Mouse (Mus musculus): ENCODE measurements at regions not wholly inside any gene's neighbourhood (a gene's known extent, or its start where the extent isn't known, plus 50 kb on each side); places are given as distances from the start of the nearest gene placed in this dataset.

DNA sequence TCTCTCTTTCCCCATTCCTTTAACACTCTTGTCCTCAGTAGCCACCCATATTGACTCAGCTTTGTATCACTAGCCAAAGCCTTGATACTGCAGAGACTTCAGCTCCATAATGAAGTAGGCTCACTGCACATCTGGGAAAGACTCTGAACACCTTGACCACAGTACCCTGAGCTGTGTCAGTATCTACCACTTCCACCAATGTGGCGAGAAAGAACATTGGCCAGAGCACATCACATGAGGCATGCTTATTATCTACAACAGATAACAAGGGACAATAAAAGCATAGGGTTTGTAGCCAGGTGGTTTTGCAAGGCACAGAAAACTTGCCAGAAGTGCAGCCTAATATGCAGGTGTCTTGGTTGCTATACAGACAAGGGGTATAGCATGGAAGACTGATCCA is 414.0 kb upstream of the Smarca2 start:
- H3K36me3 ChIP-seq (ENCODE audit: insufficient read depth, low read length) = no peaks in the 10 kb centered on the region
- WGBS = 80% methylated on average over 1 of the region's 1 CpGs
- no peak overlapping the region for H3K4me3 ChIP-seq (ENCODE audit: low read length)
- no peaks in the 10 kb centered on the region for H3K9me3 ChIP-seq (ENCODE audit: low read length)
- no peaks in the 10 kb centered on the region for H3K27me3 ChIP-seq (ENCODE audit: insufficient read depth, low read length)
- no peaks in the 10 kb centered on the region for H3K4me1 ChIP-seq (ENCODE audit: insufficient read depth, low read length)
- H3K27ac ChIP-seq = no peak overlapping the region
- ATAC-seq (no peak), DNase-seq (ENCODE audit: low spot score) (no peak)
- TF ChIP-seq CTCF (IDR thresholded peaks at IDR 0.05; ENCODE audit: low read depth) = no peak
- H3K9ac ChIP-seq (replicated peaks; ENCODE audit: low read length) = no peak overlapping the region
- H3K4me2 ChIP-seq (ENCODE audit: low read depth, low read length) = no peak overlapping the region

DNA sequence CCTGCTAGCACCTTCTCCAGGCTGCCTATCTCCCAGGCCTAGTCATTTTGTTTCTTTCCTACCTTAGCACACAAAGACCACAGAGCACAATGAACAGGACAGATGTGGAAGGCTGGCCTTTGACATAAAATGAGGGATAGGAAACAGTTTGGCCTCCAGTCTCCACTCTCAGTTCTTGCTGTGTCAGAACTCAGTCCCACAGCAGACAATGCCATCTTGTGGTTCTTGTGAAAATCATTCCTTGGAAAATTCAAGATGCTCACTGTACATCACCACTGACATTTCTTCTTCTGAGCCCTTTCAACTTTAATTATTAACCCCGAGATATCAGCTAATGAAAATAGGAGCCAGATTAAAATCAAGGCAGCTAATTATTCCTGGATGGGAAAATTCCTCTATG is 411.2 kb upstream of the Smarca2 start:
- peak; percentile 72 for TF ChIP-seq CTCF (IDR thresholded peaks at IDR 0.05; ENCODE audit: low read depth)
- no peaks in the 10 kb centered on the region for H3K27me3 ChIP-seq (ENCODE audit: insufficient read depth, low read length)
- peak; percentile 66 for DNase-seq (ENCODE audit: low spot score)
- no peak overlapping the region for H3K27ac ChIP-seq
- no peaks in the 10 kb centered on the region for H3K4me1 ChIP-seq (ENCODE audit: insufficient read depth, low read length)
- WGBS = 77% methylated on average over 1 of the region's 1 CpGs
- H3K36me3 ChIP-seq (ENCODE audit: insufficient read depth, low read length) = no peaks in the 10 kb centered on the region
- H3K4me2 ChIP-seq (ENCODE audit: low read depth, low read length) = no peak overlapping the region
- no peaks in the 10 kb centered on the region for H3K9me3 ChIP-seq (ENCODE audit: low read length)
- no peak overlapping the region for H3K4me3 ChIP-seq (ENCODE audit: low read length)
- ATAC-seq = 0 out of 2 replicates have a peak, but pooled peaks have one; percentile 61
- no peak overlapping the region for H3K9ac ChIP-seq (replicated peaks; ENCODE audit: low read length)

DNA sequence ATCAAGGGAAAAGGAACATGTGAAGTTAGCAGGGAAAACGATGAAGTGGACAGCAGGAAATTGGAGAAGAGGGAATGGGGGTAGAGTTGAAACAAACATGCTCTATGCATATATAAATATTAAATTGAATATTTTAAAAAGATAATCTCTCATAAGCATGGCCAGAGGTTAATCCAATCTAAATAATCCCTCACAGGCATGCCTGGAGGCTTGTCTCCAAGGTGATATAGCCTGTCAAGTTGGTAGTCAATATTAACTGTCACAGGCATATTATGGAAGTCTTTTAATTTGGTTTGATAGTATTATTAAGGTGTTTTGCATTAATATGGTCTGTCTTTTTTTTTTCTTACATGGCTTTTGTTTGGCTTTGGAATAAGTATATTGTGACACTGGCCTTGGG is 396.1 kb upstream of the Smarca2 start:
- H3K36me3 ChIP-seq (ENCODE audit: insufficient read depth, low read length) = no peaks in the 10 kb centered on the region
- no peaks in the 10 kb centered on the region for H3K27me3 ChIP-seq (ENCODE audit: insufficient read depth, low read length)
- ATAC-seq = no peak
- no peaks in the 10 kb centered on the region for H3K4me1 ChIP-seq (ENCODE audit: insufficient read depth, low read length)
- H3K9me3 ChIP-seq (ENCODE audit: low read length) = no peaks in the 10 kb centered on the region
- TF ChIP-seq CTCF (IDR thresholded peaks at IDR 0.05; ENCODE audit: low read depth) = no peak
- H3K27ac ChIP-seq = no peak overlapping the region
- DNase-seq (ENCODE audit: low spot score) = no peak
- H3K4me3 ChIP-seq (ENCODE audit: low read length) = no peak overlapping the region
- no peak overlapping the region for H3K9ac ChIP-seq (replicated peaks; ENCODE audit: low read length)
- WGBS = 29% methylated on average over 1 of the region's 1 CpGs
- H3K4me2 ChIP-seq (ENCODE audit: low read depth, low read length) = no peak overlapping the region

DNA sequence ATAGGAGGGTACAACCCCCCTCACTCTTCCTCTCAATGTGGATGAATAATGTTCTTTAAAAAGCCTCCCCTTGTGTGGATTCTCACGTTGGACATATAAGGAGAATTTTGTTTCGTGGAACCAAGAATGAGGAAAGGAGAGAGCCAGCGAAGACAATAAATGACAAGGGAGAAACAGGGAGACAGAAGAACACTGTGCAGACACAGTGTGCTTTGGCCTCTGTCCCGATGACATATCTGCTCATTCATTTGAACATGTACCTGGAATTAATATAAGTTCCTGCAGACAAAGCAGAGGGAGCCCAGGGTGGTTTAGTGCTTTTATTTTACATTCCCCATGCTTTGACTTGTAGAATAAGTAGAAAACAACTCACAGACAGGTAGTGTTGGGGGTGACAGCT is 370.3 kb upstream of the Smarca2 start:
- no peaks in the 10 kb centered on the region for H3K9me3 ChIP-seq (ENCODE audit: low read length)
- H3K4me3 ChIP-seq (ENCODE audit: low read length) = no peak overlapping the region
- no peak overlapping the region for H3K4me2 ChIP-seq (ENCODE audit: low read depth, low read length)
- H3K27me3 ChIP-seq (ENCODE audit: insufficient read depth, low read length) = no peaks in the 10 kb centered on the region
- 68% methylated on average over 4 of the region's 4 CpGs for WGBS
- no peak overlapping the region for H3K27ac ChIP-seq
- ATAC-seq (no peak), DNase-seq (ENCODE audit: low spot score) (no peak)
- H3K4me1 ChIP-seq (ENCODE audit: insufficient read depth, low read length) = no peaks in the 10 kb centered on the region
- TF ChIP-seq CTCF (IDR thresholded peaks at IDR 0.05; ENCODE audit: low read depth) = no peak
- H3K36me3 ChIP-seq (ENCODE audit: insufficient read depth, low read length) = no peaks in the 10 kb centered on the region
- H3K9ac ChIP-seq (replicated peaks; ENCODE audit: low read length) = no peak overlapping the region

DNA sequence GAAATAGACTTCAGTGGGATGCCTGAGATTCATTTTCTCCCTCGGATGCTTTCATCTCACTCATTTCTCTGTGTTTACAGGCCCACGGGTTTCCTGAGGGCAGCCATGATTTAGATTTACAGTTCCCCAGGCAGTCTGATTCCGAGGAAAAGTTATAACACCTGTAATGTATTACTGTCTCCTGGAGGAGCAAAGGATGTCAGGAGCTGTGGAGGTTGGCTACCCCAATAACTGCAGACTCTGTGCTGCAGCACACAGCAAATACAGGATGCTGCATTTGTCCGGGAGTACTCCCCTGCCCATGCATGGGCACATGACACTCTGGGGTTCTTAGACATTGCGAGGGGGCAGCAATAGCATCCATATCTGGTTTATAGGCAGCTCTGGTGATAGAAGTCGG is 360.8 kb upstream of the Smarca2 start:
- no peak for TF ChIP-seq CTCF (IDR thresholded peaks at IDR 0.05; ENCODE audit: low read depth)
- Histone ChIP-seq H3K4me1 (ENCODE audit: insufficient read depth, low read length) (no peaks in the 10 kb centered on the region), H3K27me3 (ENCODE audit: insufficient read depth, low read length) (no peaks in the 10 kb centered on the region), H3K27ac (no peak overlapping the region), H3K4me2 (ENCODE audit: low read depth, low read length) (no peak overlapping the region), H3K9ac (replicated peaks; ENCODE audit: low read length) (no peak overlapping the region), H3K36me3 (ENCODE audit: insufficient read depth, low read length) (no peaks in the 10 kb centered on the region), H3K4me3 (ENCODE audit: low read length) (no peak overlapping the region), H3K9me3 (ENCODE audit: low read length) (no peaks in the 10 kb centered on the region)
- DNase-seq (ENCODE audit: low spot score) (no peak), ATAC-seq (no peak)
- 65% methylated on average over 6 of the region's 6 CpGs for WGBS

DNA sequence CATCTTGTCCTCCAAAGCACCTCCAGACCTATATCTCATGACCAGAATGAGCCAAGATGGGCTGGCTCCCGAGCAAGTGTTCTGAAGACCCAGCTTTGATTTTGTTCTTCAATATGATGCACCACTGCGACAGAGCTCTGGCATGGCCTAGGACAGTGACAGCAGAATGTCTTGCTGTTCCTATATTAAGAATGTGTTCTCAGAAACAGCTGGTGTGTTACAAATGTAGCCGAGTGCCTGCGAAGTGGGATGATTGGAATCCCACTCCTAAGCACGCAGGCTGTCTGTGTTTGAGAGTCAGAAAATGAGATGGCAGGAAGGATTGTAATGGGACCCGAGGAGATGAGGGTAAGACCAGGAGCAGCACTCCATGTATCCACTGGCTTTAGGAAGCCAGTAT is 355.1 kb upstream of the Smarca2 start:
- Histone ChIP-seq H3K4me2 (ENCODE audit: low read depth, low read length) (no peak overlapping the region), H3K27me3 (ENCODE audit: insufficient read depth, low read length) (no peaks in the 10 kb centered on the region), H3K27ac (no peak overlapping the region), H3K4me3 (ENCODE audit: low read length) (no peak overlapping the region), H3K36me3 (ENCODE audit: insufficient read depth, low read length) (no peaks in the 10 kb centered on the region), H3K9ac (replicated peaks; ENCODE audit: low read length) (no peak overlapping the region), H3K4me1 (ENCODE audit: insufficient read depth, low read length) (no peaks in the 10 kb centered on the region), H3K9me3 (ENCODE audit: low read length) (no peaks in the 10 kb centered on the region)
- ATAC-seq = no peak
- no peak for DNase-seq (ENCODE audit: low spot score)
- WGBS = 82% methylated on average over 6 of the region's 6 CpGs
- TF ChIP-seq CTCF (IDR thresholded peaks at IDR 0.05; ENCODE audit: low read depth) = no peak

DNA sequence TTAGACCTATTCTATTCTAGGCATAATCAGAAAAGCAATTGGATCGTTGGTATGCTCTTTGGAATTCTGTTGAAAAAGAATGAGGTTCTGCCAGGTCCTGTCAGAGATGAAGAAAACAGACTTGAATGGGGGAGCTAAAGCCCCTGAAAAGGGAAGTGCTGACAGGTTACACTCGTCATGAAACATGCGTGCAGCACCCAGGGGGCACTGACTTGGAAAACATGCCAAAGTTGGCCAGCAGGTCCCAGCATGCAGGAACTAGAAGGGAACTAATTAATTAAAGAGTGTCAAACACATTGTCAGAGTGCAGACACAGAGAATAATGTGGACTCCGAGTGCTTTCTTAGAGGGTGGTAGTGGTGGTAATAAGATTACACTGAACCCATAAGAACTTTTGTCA is 346.2 kb upstream of the Smarca2 start:
- Histone ChIP-seq H3K4me3 (ENCODE audit: low read length) (no peak overlapping the region), H3K27ac (no peak overlapping the region), H3K36me3 (ENCODE audit: insufficient read depth, low read length) (no peaks in the 10 kb centered on the region), H3K9me3 (ENCODE audit: low read length) (no peaks in the 10 kb centered on the region), H3K4me2 (ENCODE audit: low read depth, low read length) (no peak overlapping the region), H3K4me1 (ENCODE audit: insufficient read depth, low read length) (no peaks in the 10 kb centered on the region), H3K9ac (replicated peaks; ENCODE audit: low read length) (no peak overlapping the region), H3K27me3 (ENCODE audit: insufficient read depth, low read length) (no peaks in the 10 kb centered on the region)
- ATAC-seq (no peak), DNase-seq (ENCODE audit: low spot score) (peak; percentile 42)
- TF ChIP-seq CTCF (IDR thresholded peaks at IDR 0.05; ENCODE audit: low read depth) = no peak
- WGBS = 25% methylated on average over 4 of the region's 4 CpGs
